Mouse (Mus musculus): Measurements from ENCODE around the gene Lst1. TPM values are rescaled to one million over a fixed set of nuclear protein-coding genes. Genes with fewer than 3 reads are reported as not detected.

The Lst1 gene
- polyA plus RNA-seq, 1 experiment from 2014 or later, result 4.7 TPM

Small RNA genes lying within 50 kb of the gene (microRNA-seq; reads per million reads assigned to microRNA genes)
- gene Mir6973a (not detected), gene Mir6974 (not detected)

Other genes starting within 250 kb of the Lst1 start
- gene Hspa1b, start 229.2 kb downstream of the Lst1 start, polyA plus RNA-seq (2015; fragmentation: Nextera tagmentation; extraction: Ambion mirVana), result 0.24 TPM in 1 of 2 replicates, not detected in the other
- gene Gm20481, start 218.5 kb downstream of the Lst1 start, polyA plus RNA-seq (2015; fragmentation: Nextera tagmentation; extraction: Ambion mirVana), result not detected in 2 replicates
- gene Hspa1a, start 216.3 kb downstream of the Lst1 start, polyA plus RNA-seq (2015; fragmentation: Nextera tagmentation; extraction: Ambion mirVana), result 13.4 and 19.3 TPM in 2 replicates
- 2.0 and 2.4 TPM in 2 replicates for gene Hspa1l, start 215.7 kb downstream of the Lst1 start, polyA plus RNA-seq (2015; fragmentation: Nextera tagmentation; extraction: Ambion mirVana)
- 97.2 and 107 TPM in 2 replicates for gene Lsm2, start 206.6 kb downstream of the Lst1 start, polyA plus RNA-seq (2015; fragmentation: Nextera tagmentation; extraction: Ambion mirVana)
- 54.8 and 56.5 TPM in 2 replicates for gene Vars, start 187.5 kb downstream of the Lst1 start, polyA plus RNA-seq (2015; fragmentation: Nextera tagmentation; extraction: Ambion mirVana)
- gene Vwa7, start 171.9 kb downstream of the Lst1 start, polyA plus RNA-seq (2015; fragmentation: Nextera tagmentation; extraction: Ambion mirVana), result 0.16 and 0.26 TPM in 2 replicates
- gene Sapcd1, start 160.4 kb downstream of the Lst1 start, polyA plus RNA-seq (2015; fragmentation: Nextera tagmentation; extraction: Ambion mirVana), result 0.71 and 1.1 TPM in 2 replicates
- 1.9 and 2.4 TPM in 2 replicates for gene Msh5, start 141.7 kb downstream of the Lst1 start, polyA plus RNA-seq (2015; fragmentation: Nextera tagmentation; extraction: Ambion mirVana)
- gene Clic1, start 138.5 kb downstream of the Lst1 start, polyA plus RNA-seq (2015; fragmentation: Nextera tagmentation; extraction: Ambion mirVana), result 51.2 and 54.7 TPM in 2 replicates
- 312 and 341 TPM in 2 replicates for gene Ddah2, start 129.4 kb downstream of the Lst1 start, polyA plus RNA-seq (2015; fragmentation: Nextera tagmentation; extraction: Ambion mirVana)
- gene Ly6g6c, start 123.1 kb downstream of the Lst1 start, polyA plus RNA-seq (2015; fragmentation: Nextera tagmentation; extraction: Ambion mirVana), result 0.30 TPM in 1 of 2 replicates, not detected in the other
- gene Mpig6b, start 122.3 kb downstream of the Lst1 start, polyA plus RNA-seq (2015; fragmentation: Nextera tagmentation; extraction: Ambion mirVana), result 0.12 and 0.15 TPM in 2 replicates
- 0.26 and 0.31 TPM in 2 replicates for gene Ly6g6e, start 111.5 kb downstream of the Lst1 start, polyA plus RNA-seq (2015; fragmentation: Nextera tagmentation; extraction: Ambion mirVana)
- gene Ly6g6d, start 110.4 kb downstream of the Lst1 start, polyA plus RNA-seq (2015; fragmentation: Nextera tagmentation; extraction: Ambion mirVana), result 0.57 and 1.5 TPM in 2 replicates
- not detected in 2 replicates for gene Ly6g6f, start 102.8 kb downstream of the Lst1 start, polyA plus RNA-seq (2015; fragmentation: Nextera tagmentation; extraction: Ambion mirVana)
- 105 and 107 TPM in 2 replicates for gene Abhd16a, start 99.2 kb downstream of the Lst1 start, polyA plus RNA-seq (2015; fragmentation: Nextera tagmentation; extraction: Ambion mirVana)
- gene Ly6g5c, start 80.2 kb downstream of the Lst1 start, polyA plus RNA-seq (2015; fragmentation: Nextera tagmentation; extraction: Ambion mirVana), result not detected in 2 replicates
- gene Ly6g5b, start 73.0 kb downstream of the Lst1 start, polyA plus RNA-seq (2015; fragmentation: Nextera tagmentation; extraction: Ambion mirVana), result 1.5 TPM in 2 replicates
- gene Gpank1, start 67.0 kb downstream of the Lst1 start, polyA plus RNA-seq (2015; fragmentation: Nextera tagmentation; extraction: Ambion mirVana), result 24.3 and 26.4 TPM in 2 replicates
- 315 and 331 TPM in 2 replicates for gene Csnk2b, start 66.4 kb downstream of the Lst1 start, polyA plus RNA-seq (2015; fragmentation: Nextera tagmentation; extraction: Ambion mirVana)
- gene D17H6S53E, start 62.1 kb downstream of the Lst1 start, polyA plus RNA-seq (2015; fragmentation: Nextera tagmentation; extraction: Ambion mirVana), result 7.8 and 8.7 TPM in 2 replicates
- gene Apom, start 56.4 kb downstream of the Lst1 start, polyA plus RNA-seq (2015; fragmentation: Nextera tagmentation; extraction: Ambion mirVana), result 0.24 and 0.29 TPM in 2 replicates
- 70.5 and 75.7 TPM in 2 replicates for gene Bag6, start 53.3 kb downstream of the Lst1 start, polyA plus RNA-seq (2015; fragmentation: Nextera tagmentation; extraction: Ambion mirVana)
- 148 and 167 TPM in 2 replicates for gene Prrc2a, start 23.5 kb downstream of the Lst1 start, polyA plus RNA-seq (2015; fragmentation: Nextera tagmentation; extraction: Ambion mirVana)
- 6.2 and 6.9 TPM in 2 replicates for gene Aif1, start 12.4 kb downstream of the Lst1 start, polyA plus RNA-seq (2015; fragmentation: Nextera tagmentation; extraction: Ambion mirVana)
- gene Ltb, start 6.0 kb upstream of the Lst1 start, polyA plus RNA-seq (2015; fragmentation: Nextera tagmentation; extraction: Ambion mirVana), result 0.48 and 0.62 TPM in 2 replicates
- gene Tnf, start 13.6 kb upstream of the Lst1 start, polyA plus RNA-seq (2015; fragmentation: Nextera tagmentation; extraction: Ambion mirVana), result not detected in 2 replicates
- gene Lta, start 16.9 kb upstream of the Lst1 start, polyA plus RNA-seq (2015; fragmentation: Nextera tagmentation; extraction: Ambion mirVana), result 0.45 and 1.1 TPM in 2 replicates
- 0.38 and 0.57 TPM in 2 replicates for gene Gm16181, start 32.4 kb upstream of the Lst1 start, polyA plus RNA-seq (2015; fragmentation: Nextera tagmentation; extraction: Ambion mirVana)
- gene Atp6v1g2, start 45.2 kb upstream of the Lst1 start, polyA plus RNA-seq (2015; fragmentation: Nextera tagmentation; extraction: Ambion mirVana), result 111 and 139 TPM in 2 replicates
- 9.2 and 9.4 TPM in 2 replicates for gene Nfkbil1, start 47.4 kb upstream of the Lst1 start, polyA plus RNA-seq (2015; fragmentation: Nextera tagmentation; extraction: Ambion mirVana)
- gene Ddx39b, start 53.3 kb upstream of the Lst1 start, polyA plus RNA-seq (2015; fragmentation: Nextera tagmentation; extraction: Ambion mirVana), result 339 and 357 TPM in 2 replicates
- 82.5 and 109 TPM in 2 replicates for gene H2-D1, start 74.3 kb upstream of the Lst1 start, polyA plus RNA-seq (2015; fragmentation: Nextera tagmentation; extraction: Ambion mirVana)
- gene H2-Q1, start 132.0 kb upstream of the Lst1 start, polyA plus RNA-seq (2015; fragmentation: Nextera tagmentation; extraction: Ambion mirVana), result 0.38 and 0.52 TPM in 2 replicates
- 4.4 and 7.6 TPM in 2 replicates for gene H2-Q2, start 153.8 kb upstream of the Lst1 start, polyA plus RNA-seq (2015; fragmentation: Nextera tagmentation; extraction: Ambion mirVana)
- gene H2-Q4, start 191.2 kb upstream of the Lst1 start, polyA plus RNA-seq (2015; fragmentation: Nextera tagmentation; extraction: Ambion mirVana), result 0.65 and 0.97 TPM in 2 replicates
- 1.1 and 1.3 TPM in 2 replicates for gene H2-Q6, start 236.4 kb upstream of the Lst1 start, polyA plus RNA-seq (2015; fragmentation: Nextera tagmentation; extraction: Ambion mirVana)

All from midbrain, embryonic 16.5 days (tissue).